Mouse (Mus musculus) right cerebral cortex, adult 18-20 months (tissue): ENCODE data around the gene Atp6v0a1.

Experiments used
- DNase-seq: peaks from one replicate; pipeline ENCODE4 v3.0.0; 2022; ENCODE audit warnings: mixed read lengths

The Atp6v0a1 gene

GRCm38 (mm10) chr11:101086756-101087681, 77.8 kb downstream of the Atp6v0a1 start, which contains the start of gene Mlx:
Mlx (plus strand) TSS chr11:101087277.
- DNase-seq, result peak; percentile 95

GRCm38 (mm10) chr11:101087682-101088055, 78.4 kb downstream of the Atp6v0a1 start:
- no peak for DNase-seq

- no peak for DNase-seq
Measured at GRCm38 (mm10) chr11:101089931-101090330, 80.7 kb downstream of the Atp6v0a1 start.

GRCm38 (mm10) chr11:101094930-101095313, 85.7 kb downstream of the Atp6v0a1 start:
- no peak for DNase-seq

GRCm38 (mm10) chr11:101095314-101096024, 86.2 kb downstream of the Atp6v0a1 start, which contains the start of gene Psmc3ip:
Psmc3ip (minus strand) TSS chr11:101095436.
- peak; percentile 95 for DNase-seq

DNA sequence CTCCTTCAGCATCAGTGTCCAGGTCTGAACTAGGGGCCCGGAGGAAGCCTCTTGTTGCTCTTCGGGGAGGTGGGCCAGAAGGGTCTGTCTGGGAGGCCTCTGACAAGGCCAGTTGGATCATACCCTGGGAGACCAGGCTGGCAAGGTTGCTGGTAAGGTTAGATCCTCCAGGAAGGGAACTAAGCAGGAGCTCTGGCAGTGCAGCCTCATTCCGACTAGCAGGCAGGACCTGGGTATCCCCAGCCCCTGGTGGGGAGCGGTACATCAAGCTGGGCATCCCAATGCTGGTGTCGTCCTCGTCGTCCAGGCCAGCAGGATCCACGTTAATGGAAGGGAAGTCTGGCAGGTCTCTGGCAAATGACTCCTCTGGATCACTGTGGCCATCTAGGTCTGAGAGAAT, 89.0 kb downstream of the Atp6v0a1 start:
- DNase-seq, result no peak

- DNase-seq, result no peak
Measured at GRCm38 (mm10) chr11:101103011-101103410, 93.8 kb downstream of the Atp6v0a1 start.

GRCm38 (mm10) chr11:101109351-101109750, 100.1 kb downstream of the Atp6v0a1 start:
- DNase-seq, result no peak

DNA sequence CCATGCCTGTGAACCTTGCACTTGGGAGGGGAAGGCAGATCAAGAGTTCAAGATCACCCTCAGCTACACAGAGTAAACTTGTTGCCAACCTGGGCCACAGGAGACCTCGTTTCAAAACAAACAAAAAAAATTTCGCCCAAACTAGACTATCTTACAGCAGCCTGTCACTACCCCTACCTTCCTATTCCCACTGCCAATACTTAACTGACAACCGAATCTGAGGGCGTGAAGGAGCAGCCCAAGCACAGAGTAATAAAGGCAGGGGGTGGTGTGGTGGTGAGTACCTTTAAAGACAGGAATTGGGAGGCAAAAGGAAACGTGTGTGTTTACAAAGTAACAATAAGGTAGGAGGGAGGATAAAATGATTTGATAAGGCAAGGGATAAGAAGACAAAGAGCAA, 101.5 kb downstream of the Atp6v0a1 start:
- DNase-seq, result no peak

GRCm38 (mm10) chr11:101111178-101111577, 101.9 kb downstream of the Atp6v0a1 start:
- DNase-seq, result no peak

- DNase-seq, result no peak
Measured at GRCm38 (mm10) chr11:101112186-101112585, 102.9 kb downstream of the Atp6v0a1 start.
